Mouse (Mus musculus): ENCODE data around the gene Gla. TPM values are rescaled to one million over a fixed set of nuclear protein-coding genes. Genes with fewer than 3 reads are reported as not detected.
"Not testable (repeated sequence)": the region's sequence is repeated elsewhere in the genome, so short reads cannot be mapped to it uniquely, and the experiment has no call there.

Gene Gla
- polyA plus RNA-seq, 1 experiment from 2014 or later: 6.3 TPM

- peak overlapping the region; percentile 56 for H3K4me3 ChIP-seq (ENCODE audit: low read length)
- no peaks in the 10 kb centered on the region for H3K27me3 ChIP-seq (ENCODE audit: control insufficient read depth, insufficient read depth, low read length)
- 20% methylated on average over 6 of the region's 6 CpGs for WGBS
- H3K9me3 ChIP-seq (ENCODE audit: control insufficient read depth, low read length): no peaks in the 10 kb centered on the region
- peak overlapping the region; percentile 59 for H3K9ac ChIP-seq (ENCODE audit: low read depth, low read length)
- no peak for ATAC-seq (ENCODE audit: low FRiP score, low TSS enrichment)
- peak overlapping the region; percentile 42 for H3K4me2 ChIP-seq (replicated peaks; ENCODE audit: low read depth, low read length)
- no peaks in the 10 kb centered on the region for H3K36me3 ChIP-seq (ENCODE audit: control insufficient read depth, insufficient read depth, low read length)
- peak overlapping the region; percentile 77 for H3K27ac ChIP-seq (ENCODE audit: low read depth, low read length)
- no peaks in the 10 kb centered on the region for H3K4me1 ChIP-seq (ENCODE audit: control insufficient read depth, insufficient read depth, low read length)
Measured at GRCm38 (mm10) chrX:134541955-134542308, 59.0 kb downstream of the Gla start.

- ATAC-seq (ENCODE audit: low FRiP score, low TSS enrichment): peak; percentile 92
- H3K9me3 ChIP-seq (ENCODE audit: control insufficient read depth, low read length): no peaks in the 10 kb centered on the region
- no peaks in the 10 kb centered on the region for H3K27me3 ChIP-seq (ENCODE audit: control insufficient read depth, insufficient read depth, low read length)
- H3K4me1 ChIP-seq (ENCODE audit: control insufficient read depth, insufficient read depth, low read length): no peaks in the 10 kb centered on the region
- H3K4me2 ChIP-seq (replicated peaks; ENCODE audit: low read depth, low read length): peak within 1 kb of the TSS; percentile 49
- peak within 1 kb of the TSS; percentile 77 for H3K27ac ChIP-seq (ENCODE audit: low read depth, low read length)
- no peaks in the 10 kb centered on the region; the same call in 1 of the 2 replicates for H3K36me3 ChIP-seq (ENCODE audit: control insufficient read depth, insufficient read depth, low read length)
- peak within 1 kb of the TSS; percentile 59 for H3K9ac ChIP-seq (ENCODE audit: low read depth, low read length)
- 23% methylated on average over 51 of the region's 61 CpGs for WGBS
- peak within 1 kb of the TSS; percentile 56 for H3K4me3 ChIP-seq (ENCODE audit: low read length)
Measured at GRCm38 (mm10) chrX:134541145-134541954, 59.6 kb downstream of the Gla start, which contains the start of gene Timm8a1. Gene Timm8a1, minus strand, starts transcription at chrX:134541865.

GRCm38 (mm10) chrX:134540414-134541135, 60.4 kb downstream of the Gla start:
- no peak for ATAC-seq (ENCODE audit: low FRiP score, low TSS enrichment)
- peak overlapping the region; percentile 56 for H3K4me3 ChIP-seq (ENCODE audit: low read length)
- H3K27ac ChIP-seq (ENCODE audit: low read depth, low read length): no peak overlapping the region
- H3K27me3 ChIP-seq (ENCODE audit: control insufficient read depth, insufficient read depth, low read length): no peaks in the 10 kb centered on the region
- H3K4me2 ChIP-seq (replicated peaks; ENCODE audit: low read depth, low read length): peak overlapping the region; percentile 49
- peak overlapping the region; percentile 59 for H3K9ac ChIP-seq (ENCODE audit: low read depth, low read length)
- no peaks in the 10 kb centered on the region; the same call in 1 of the 2 replicates for H3K36me3 ChIP-seq (ENCODE audit: control insufficient read depth, insufficient read depth, low read length)
- 29% methylated on average over 12 of the region's 12 CpGs for WGBS
- no peaks in the 10 kb centered on the region for H3K9me3 ChIP-seq (ENCODE audit: control insufficient read depth, low read length)
- no peaks in the 10 kb centered on the region for H3K4me1 ChIP-seq (ENCODE audit: control insufficient read depth, insufficient read depth, low read length)

GRCm38 (mm10) chrX:134539795-134540194, 61.1 kb downstream of the Gla start:
- H3K4me1 ChIP-seq (ENCODE audit: control insufficient read depth, insufficient read depth, low read length); H3K4me3 ChIP-seq (ENCODE audit: low read length); H3K9me3 ChIP-seq (ENCODE audit: control insufficient read depth, low read length); H3K27ac ChIP-seq (ENCODE audit: low read depth, low read length); H3K9ac ChIP-seq (ENCODE audit: low read depth, low read length); H3K36me3 ChIP-seq (ENCODE audit: control insufficient read depth, insufficient read depth, low read length); H3K4me2 ChIP-seq (replicated peaks; ENCODE audit: low read depth, low read length); H3K27me3 ChIP-seq (ENCODE audit: control insufficient read depth, insufficient read depth, low read length); ATAC-seq (ENCODE audit: low FRiP score, low TSS enrichment): not testable (repeated sequence)
- 87% methylated on average over 10 of the region's 10 CpGs for WGBS

Other genes with a start within 250 kb of the Gla start
- gene Drp2, start 196.6 kb downstream of the Gla start, polyA plus RNA-seq (2014; fragmentation: Nextera tagmentation; extraction: Ambion mirVana): 1.0 and 1.1 TPM in 2 replicates
- not detected in 2 replicates for gene Taf7l, start 124.6 kb downstream of the Gla start, polyA plus RNA-seq (2014; fragmentation: Nextera tagmentation; extraction: Ambion mirVana)
- gene Timm8a1, start 59.3 kb downstream of the Gla start, polyA plus RNA-seq (2014; fragmentation: Nextera tagmentation; extraction: Ambion mirVana): 92.6 and 104 TPM in 2 replicates
- 0.31 and 0.41 TPM in 2 replicates for gene Btk, start 17.6 kb downstream of the Gla start, polyA plus RNA-seq (2014; fragmentation: Nextera tagmentation; extraction: Ambion mirVana)
- gene Rpl36a, start 15.5 kb downstream of the Gla start, polyA plus RNA-seq (2014; fragmentation: Nextera tagmentation; extraction: Ambion mirVana): 515 and 711 TPM in 2 replicates
- 91.6 and 99.6 TPM in 2 replicates for gene Hnrnph2, start 54 bp upstream of the Gla start, polyA plus RNA-seq (2014; fragmentation: Nextera tagmentation; extraction: Ambion mirVana)
- 5.3 and 5.5 TPM in 2 replicates for gene Armcx4, start 85.4 kb upstream of the Gla start, polyA plus RNA-seq (2014; fragmentation: Nextera tagmentation; extraction: Ambion mirVana)
- gene Armcx1, start 116.8 kb upstream of the Gla start, polyA plus RNA-seq (2014; fragmentation: Nextera tagmentation; extraction: Ambion mirVana): 37.7 and 39.7 TPM in 2 replicates
- gene Armcx6, start 150.3 kb upstream of the Gla start, polyA plus RNA-seq (2014; fragmentation: Nextera tagmentation; extraction: Ambion mirVana): 15.1 and 20.3 TPM in 2 replicates
- 34.0 and 56.3 TPM in 2 replicates for gene Armcx3, start 155.5 kb upstream of the Gla start, polyA plus RNA-seq (2014; fragmentation: Nextera tagmentation; extraction: Ambion mirVana)
- 54.8 and 66.8 TPM in 2 replicates for gene Armcx2, start 208.1 kb upstream of the Gla start, polyA plus RNA-seq (2014; fragmentation: Nextera tagmentation; extraction: Ambion mirVana)

Data from kidney, embryonic 14.5 days (tissue).